Mouse (Mus musculus) spleen, postnatal 10 days (tissue): Measurements from ENCODE around the gene Gdf3.
"Not testable (repeated sequence)": the region's sequence is repeated elsewhere in the genome, so short reads cannot be mapped to it uniquely, and the experiment has no call there.

Experiments used
- DNase-seq, 2 experiments: peaks; one replicate each; pipeline ENCODE4 v3.0.0; 2021 to 2022; ENCODE audit warnings: low spot score in 2 of 2

The Gdf3 gene

DNA sequence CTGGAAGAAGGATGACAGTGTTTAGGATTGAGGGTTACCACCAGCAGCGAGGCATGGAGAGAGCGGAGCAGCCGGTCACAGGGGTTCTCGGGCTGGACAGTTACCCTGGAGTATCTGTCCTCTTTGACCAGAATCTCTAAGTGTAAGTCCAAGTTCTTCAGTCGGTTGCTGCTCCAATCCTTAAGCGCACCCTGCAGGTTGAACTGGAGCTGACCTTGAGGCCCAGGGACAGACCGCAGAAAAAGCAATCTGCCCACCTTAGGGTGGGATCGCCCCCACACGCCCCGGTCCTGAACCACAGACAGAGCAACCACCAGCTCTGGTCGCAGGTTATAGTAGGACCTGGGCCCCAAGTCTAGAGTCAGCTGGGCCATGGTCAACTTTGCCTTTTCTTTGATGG lies 3.2 kb downstream of the Gdf3 start:
- no peak for DNase-seq

DNA sequence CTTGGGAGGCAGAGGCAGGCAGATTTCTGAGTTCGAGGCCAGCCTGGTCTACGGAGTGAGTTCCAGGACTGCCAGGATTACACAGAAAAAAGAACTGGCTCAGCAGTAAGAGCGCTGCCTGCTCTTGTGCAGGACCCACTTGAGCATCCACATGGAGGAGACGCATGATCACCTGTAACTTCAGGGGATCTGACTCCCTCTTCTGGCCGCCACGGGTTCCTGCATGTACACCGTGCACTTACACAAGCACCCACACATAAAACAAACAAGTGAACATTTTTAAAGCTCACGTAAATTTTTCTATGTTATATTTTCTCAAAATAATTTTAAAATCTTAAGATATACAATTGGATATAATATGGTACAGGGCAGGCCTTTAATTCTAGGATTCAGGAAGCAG lies 4.4 kb downstream of the Gdf3 start:
- peak in 1 of 2 experiments; percentile 58 for DNase-seq

DNA sequence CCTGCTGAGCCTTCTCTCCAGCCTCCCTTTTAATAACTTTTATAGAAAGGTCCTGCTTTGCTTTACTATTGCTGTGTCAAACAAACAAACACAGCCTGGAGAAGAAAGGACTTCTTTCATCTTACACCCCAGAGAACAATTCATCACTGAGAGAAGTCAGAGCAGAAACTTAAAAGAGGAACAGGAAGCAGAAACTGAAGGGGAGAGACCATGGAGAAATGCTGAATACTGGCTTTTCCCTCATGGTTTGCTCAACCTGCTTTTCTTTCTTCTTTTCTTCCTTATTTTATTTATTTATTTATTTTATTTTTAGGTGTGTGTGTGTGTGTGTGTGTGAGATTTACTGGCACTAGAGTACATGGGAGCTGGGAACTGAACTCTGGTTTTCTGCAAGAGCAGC lies 5.6 kb downstream of the Gdf3 start:
- DNase-seq, result no peak

DNA sequence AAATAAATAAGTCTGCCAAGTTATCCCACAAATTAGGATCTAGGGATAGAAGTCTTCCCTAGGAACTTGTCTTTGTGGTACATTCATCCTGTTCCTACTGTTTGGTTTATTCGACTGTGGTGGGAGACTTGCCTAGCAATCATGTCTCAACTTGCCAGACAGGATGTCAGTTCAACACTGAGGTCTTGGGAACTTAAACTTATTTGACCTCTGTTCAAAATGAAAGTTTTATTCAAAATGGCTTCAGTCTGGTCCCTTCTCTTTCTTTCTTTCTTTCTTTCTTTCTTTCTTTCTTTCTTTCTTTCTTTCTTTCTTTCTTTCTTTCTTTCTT lies 6.9 kb downstream of the Gdf3 start:
- DNase-seq, result no peak

DNA sequence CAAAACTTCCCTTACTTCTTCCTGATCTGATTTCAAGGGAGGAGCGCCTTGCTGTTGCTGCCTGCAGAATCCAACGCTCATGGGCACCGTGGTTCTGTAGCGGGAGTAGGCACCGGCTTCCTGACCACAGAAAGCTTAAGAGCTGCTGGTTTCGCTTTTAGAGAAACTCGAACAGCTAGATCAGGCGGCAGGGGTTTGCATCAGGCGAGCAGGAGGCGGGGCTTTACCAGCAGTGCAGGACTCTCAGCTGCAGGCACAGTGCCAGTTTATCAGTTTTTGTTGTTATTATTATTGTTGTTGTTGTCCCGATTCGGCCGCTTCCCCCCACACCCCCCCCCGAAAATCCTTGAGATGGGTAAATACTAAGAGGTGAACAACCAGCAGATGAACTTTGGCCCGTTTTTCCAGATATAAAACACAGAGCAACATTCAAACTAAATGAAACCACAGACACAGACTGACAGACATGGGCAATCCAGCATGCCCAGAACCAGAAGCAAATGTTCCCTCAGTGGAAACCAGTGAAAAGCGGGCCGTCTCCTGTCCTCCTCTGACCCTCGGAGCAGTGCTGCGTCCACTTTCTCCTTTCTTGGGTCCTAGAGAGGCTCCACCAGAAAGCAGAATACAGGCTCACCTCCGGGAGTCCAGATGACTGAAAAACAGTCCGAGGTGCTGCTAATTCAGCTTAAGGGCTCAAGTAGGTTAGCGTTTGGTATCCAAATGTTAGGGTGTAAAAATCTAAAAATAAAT lies 7.5 kb downstream of the Gdf3 start, which contains the start of gene Apobec1:
Gene Apobec1 (minus strand): TSS at position 203 of the 750 bp plus-strand sequence.
- peak; percentile 71 to 88 for DNase-seq

DNA sequence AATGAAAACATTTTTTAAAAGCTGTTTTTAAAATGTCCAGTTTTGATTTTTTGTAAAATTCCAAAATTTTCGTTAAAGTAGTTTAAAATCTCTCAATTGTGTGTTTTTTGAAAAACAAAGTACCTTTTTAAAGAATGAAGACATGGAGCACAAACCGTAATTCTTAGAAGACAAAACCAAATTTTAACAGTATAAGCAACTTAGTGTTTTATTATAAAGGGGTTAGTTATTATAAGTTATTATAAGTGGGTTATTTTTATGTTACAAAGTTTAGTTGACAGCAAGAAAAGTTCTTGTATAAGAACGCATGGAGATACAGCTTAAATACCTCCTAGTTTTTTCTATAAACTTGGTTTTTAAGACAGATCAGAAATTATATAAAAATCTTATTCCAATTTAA lies 8.3 kb downstream of the Gdf3 start:
- DNase-seq, result no peak

DNA sequence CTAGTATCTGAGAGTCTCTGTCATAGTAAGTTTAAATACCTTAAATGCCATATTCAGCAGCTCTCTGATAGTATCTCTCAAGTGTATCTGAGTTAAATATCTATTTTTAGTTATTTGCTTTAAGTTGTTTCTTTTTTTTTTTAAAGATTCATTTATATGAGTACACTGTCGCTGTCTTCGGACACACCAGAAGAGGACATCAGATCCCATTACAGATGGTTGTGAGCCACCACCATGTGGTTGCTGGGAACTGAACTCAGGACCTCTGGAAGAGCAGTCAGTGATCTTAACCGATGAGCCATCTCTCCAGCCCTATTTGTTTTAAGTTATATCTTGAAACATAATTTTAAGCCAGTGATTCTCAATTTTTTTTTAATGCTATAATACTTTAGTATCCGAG lies 8.9 kb downstream of the Gdf3 start:
- DNase-seq, result no peak

DNA sequence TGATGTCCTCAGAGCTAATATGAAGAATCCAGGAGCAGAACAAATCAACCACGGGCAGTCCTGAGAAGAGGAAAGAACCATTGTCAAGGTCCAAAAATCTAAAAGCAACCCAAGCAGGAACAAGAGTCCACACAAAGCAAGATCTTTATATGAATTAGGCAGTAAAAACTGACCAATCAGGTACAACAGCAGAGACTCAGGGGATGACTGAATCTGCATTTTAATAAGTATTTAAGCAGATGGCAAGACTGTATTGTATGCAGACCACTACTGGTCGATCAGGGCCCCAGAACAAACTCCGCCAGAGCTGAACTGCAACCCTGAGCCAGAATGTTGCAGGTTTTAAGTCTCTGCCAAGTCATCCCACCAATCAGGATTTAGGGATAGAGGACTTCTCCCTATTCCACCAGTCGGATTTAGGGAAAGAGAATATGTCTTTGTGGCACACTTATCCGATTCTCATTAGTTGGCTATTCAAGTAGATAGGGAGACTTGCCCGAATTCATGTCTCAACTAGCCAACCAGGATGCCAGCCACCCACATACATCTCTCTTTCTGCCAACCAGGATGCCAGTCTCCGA lies 9.7 kb downstream of the Gdf3 start:
- no peak for DNase-seq

DNA sequence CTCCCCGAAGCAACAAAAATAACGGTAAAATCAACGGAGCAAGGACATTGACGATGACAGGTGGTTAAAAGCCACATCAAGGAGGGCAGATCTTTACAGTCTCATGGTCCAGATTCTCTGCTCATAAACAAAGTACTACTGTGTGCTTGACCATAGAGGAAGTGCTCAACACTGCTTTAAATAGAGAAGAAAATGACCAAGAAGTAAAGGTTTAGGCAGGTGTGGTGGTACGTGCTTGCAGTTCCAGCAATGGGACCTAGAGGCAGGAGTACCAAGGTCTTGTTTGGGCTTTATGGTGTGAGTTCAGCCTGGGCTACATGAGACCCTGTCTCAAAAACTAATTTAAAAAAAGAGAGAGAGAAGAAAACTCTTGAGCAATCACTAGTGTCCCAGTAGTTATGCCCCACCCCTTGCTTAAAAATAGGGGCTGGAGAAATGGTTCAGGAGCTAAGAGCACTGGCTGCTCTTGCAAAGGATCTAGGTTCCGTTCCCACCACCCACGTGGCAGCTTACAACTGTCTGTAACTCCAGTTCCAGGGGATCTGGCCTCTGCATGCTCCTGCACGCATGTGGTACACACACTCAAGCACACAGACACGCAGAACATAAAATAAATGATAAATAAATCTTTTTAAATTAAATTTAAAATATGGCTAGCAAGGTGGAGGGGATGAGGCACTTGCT lies 10.7 kb downstream of the Gdf3 start:
- peak in 1 of 2 experiments; percentile 19 for DNase-seq

DNA sequence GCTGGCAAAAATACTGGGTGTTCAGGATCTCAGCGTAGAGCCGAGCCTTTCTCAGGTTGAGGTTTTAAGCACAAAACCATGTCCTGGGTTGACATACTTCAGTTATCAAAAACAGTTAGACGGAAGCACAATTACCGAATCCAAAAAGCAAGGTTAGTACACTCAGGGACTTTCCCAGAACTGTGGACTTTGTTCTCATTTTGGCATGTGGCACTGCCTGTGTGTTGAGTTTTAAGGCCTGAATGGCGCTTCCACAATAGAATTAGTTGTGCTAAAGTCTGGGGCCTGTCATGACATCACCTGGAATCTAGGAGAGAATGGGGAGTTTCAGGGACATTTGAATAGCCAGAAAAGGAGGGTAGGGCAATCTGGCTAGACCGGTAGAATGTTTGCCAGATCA lies 11.5 kb downstream of the Gdf3 start:
- DNase-seq, result no peak

DNA sequence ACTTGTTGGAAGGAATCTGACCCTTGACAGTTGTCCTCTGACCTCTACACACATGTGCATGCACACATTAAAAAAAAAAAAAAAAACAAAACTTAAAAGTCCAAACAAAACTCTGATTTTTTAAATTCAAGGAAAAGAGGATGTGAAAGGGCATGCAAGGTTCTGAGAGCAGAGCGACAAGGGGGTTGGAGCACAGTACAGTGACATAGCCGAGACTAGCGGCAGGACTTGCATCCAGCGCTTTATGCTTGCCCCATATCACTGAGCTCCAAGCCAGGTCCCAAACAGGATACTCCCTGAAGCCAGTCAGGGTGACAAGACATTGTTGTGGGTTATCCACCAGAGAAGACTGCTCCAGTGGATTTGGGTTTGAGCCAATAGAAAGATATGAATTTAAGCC lies 11.9 kb downstream of the Gdf3 start:
- peak in 1 of 2 experiments; percentile 22 for DNase-seq

DNA sequence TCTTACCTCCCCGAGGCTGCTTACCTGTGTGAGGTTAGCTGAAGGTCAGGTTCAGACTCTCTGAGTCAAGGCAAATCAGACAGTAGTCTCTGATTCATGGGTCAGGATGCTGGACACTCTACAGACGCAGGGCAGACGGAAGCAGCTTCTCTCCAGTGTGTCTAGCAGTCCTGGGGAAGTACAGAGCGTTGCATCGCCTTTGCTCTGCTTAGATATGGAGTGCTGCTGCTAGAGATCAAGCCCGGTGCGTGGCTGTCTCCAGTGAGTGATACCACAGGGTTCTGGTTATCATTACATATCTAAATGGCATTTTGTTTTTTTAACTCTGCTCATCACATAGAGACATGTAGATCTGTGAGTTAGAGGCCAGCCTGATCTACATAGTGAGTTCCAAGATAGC lies 13.3 kb downstream of the Gdf3 start:
- DNase-seq, result peak; percentile 24 to 59

DNA sequence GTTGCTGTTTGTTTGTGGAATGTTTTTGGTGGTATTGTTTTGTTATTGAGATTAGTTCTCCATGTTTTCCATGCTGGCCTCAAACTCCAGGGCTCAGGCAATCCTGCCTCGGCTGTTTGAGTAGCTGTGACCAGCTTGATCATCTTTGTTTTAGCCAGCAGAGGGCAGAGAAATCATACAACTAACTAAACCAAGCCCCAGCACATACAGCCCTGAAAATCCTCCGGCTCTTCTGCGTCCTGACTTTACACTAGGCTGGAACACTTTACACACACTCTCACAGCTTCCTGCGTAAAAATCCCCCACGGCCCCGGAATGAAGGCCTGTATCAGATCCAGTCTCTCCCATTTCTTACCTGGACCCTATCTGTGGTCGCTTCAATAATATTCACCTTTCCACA lies 14.2 kb downstream of the Gdf3 start:
- peak in 1 of 2 experiments; percentile 42 for DNase-seq

DNA sequence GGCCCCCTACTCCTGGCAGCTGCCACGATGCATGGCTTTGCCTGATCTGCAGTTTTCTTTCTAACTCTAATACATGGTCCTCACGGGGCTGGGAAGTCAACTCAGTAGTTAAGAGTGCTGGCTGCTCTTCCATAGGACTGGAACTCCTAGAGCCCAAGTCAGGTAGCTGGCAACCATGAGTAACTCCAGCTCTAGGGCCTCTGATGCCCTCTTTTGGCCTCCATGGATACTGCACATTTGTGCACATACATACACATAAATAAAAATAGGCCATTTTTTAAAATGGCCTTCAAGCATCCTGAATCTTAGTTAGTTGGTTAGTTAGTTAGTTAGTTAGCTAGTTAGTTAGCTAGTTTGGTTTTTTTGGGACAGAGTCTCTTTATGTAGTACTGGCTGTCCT lies 17.0 kb downstream of the Gdf3 start:
- DNase-seq, result no peak

DNA sequence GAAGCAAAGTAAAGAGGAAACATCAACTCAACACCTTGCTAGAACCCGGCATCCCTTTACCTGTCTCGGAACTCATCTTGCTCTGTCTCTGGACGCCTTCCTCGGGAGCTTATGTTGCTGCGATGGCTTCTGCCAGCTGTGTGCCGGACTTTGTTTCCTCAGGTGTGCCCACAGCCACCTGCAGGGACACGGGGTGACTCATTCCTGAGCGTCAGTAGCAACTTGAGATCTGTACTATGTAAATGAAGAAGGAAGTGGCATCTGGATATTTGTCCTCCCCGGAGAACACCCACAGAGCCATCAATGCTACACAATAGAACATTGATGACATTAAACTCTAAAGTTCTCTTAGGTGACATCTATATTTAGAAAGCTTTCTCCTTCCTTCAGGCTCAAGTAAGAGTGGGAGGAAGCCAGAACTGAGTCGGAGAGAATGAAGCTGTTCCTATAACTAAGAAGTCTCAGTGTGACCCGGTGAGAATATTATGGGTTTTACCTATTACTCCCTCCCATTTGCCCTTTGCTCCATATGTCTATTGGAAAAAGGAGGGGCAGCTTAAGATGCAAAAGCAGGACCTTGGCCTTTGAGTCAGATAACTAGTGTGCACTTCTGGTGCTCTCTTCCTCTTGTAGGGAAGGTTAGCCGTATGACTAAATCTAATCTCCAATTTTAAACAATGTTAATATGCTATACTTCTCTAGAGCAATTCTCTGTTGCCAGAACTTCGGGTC lies 18.7 kb downstream of the Gdf3 start:
- DNase-seq, result no peak

DNA sequence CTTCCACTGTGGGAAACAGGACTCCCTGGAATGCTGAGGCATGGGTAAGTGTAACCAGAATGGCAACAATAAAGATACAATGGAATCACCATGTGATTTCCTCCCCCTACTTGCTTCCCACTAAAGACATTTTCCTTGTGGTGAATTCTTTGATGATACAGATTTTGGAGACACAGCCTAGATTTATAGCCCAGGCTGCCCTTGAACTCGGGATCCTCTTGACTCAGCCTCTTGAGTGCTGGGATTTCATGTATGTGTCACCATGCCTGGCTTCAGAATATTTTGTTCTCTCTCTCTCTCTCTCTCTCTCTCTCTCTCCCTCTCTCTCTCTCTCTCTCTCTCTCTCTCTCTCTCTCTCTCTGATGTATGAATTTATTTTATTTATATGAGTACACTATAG lies 30.8 kb downstream of the Gdf3 start:
- no peak for DNase-seq

DNA sequence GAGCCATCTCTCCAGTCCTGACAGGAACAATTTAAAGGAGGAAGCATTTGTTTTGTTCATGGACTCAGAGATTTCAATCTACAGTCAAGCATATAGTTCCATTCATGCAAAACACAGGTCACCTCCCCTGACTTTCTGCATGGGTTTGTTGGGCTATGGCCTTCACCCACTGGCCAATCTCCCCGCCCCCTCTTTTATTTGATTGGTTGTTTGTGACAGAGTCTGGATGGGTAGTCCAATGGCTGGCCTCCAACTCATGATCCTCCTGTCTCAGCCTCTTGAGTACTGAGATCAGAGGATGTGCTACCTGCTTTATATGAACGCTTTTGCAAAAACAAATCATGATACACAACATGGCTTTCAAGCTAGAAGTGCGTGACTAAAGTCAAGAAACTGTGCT lies 32.9 kb downstream of the Gdf3 start:
- no peak for DNase-seq

DNA sequence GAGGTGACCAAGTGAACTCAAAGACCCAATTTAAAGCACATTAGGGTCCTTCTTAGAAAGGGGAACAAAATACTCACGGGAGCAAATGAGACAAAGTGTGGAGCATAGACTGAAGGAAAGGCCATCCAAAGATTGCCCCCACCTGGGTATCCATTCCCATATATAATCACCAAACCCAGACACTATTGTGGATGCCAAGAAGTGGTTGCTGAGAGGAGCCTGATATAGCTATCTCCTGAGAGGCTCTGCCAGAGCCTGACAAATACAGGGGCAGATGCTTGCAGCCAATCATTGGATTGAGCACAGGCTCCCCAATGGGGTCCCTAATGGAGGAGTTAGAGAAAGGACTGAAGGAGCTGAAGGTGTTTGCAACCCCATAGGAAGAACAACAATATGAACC lies 34.9 kb downstream of the Gdf3 start:
- DNase-seq, result not testable (repeated sequence)

DNA sequence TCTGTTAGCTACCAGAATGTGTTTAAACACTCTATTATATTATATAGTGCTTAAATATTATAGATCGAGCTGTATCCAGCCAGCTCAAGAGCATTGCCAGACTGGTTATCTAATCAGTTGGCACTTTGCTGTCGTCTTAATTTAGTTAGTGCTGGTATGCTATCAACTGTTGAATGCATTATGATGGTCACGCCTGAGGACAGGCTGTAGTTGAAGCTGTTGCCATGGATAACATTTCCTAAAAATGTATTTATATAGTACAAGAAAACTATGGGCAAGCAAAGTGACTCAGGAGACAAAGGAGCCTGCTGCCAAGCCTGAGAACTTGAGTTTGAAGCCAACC lies 38.3 kb downstream of the Gdf3 start:
- no peak for DNase-seq

DNA sequence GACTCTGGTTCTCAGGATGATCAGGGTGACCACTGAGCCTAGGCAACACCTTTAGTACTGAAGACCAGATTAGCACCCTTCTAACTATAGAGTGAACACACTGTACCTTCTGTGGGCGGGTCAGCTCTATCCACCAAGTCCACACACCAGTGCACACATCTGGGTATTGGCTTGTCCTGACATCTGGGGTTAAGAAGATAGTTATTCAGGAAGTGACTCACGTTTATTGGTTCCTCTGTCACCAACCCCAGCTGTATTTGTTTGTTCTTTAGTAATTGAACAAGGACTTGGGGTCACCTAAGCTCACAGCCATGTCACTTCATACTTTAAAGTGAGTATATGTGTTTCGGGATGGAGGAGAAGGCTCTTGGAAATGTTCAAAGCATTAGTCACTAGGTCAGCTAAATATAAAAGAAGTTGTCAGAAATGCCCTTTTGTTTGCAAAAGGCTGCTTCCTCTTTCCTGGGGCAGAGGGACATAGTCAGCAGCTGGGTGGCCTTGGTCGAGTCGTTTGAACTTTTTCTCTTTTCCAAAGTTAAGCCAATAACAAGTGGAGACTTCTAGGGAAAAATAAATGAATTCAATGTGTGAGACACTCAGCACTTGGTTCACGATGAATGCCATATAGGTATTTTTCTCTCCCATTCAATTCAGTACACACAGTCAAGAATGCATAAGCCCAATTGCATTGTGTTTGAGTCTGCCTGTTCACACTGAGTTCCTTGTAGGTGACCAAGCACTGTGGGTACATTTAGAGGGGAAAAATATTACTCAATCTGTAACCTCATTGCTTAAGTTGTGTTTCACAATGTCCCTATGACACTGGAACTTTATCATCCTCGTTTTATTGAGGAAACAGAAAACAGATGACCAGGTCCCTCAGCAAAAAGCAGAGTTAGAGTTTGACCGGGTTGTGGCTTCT lies 38.9 kb downstream of the Gdf3 start:
- DNase-seq, result no peak

DNA sequence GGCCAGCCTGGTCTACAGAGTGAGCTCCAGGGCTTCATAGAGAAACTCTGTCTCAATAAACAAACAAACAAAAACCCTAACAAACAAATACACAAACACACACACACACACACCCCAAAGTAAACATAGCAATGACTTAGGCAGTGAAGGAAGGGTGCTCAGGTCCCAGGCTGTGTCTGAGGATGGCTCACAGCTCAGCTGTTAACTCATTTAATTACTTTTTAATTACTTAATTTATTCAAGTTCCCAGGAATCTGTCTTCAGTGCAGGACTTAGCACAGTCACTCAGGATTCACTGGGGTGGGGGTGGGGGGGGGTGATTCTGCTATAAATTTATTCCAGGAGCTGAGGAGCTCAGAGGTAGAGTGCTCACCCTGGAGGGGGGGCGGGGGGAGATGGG lies 40.1 kb downstream of the Gdf3 start:
- DNase-seq, result no peak

DNA sequence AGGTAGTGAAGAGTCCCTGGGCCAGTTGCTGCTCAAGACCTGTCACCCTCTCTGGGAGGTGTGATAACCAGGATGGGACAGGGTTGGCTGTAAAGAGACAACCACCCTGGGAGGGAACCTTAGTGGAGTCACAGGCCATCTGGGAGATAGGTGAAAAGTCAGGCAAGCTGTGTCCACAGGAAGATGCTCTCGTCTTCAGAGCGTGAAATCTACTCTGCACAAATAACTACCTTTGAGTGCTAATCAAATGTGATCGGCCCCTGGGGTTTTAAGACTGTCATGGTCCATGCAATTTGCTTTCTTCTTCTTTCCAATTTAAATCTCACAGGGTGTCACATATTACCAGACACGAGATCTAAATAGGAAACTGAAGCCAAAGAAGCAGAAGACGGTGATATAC lies 40.8 kb downstream of the Gdf3 start:
- no peak for DNase-seq
